Mouse (Mus musculus) MEL (cell line): ENCODE measurements around the gene Cenpt. TPM values are rescaled to one million over a fixed set of nuclear protein-coding genes. Genes with fewer than 3 reads are reported as not detected.

ENCODE experiments used
- DNase-seq: peaks from one replicate; pipeline ENCODE4 v3.0.0; 2011; ENCODE audit warnings: low read depth, low spot score
- H3K27ac ChIP-seq: 2 replicates; pipeline ENCODE4 v1.5.1; 2012; ENCODE audit warnings: low read depth, mild to moderate bottlenecking, control low read depth, low read length, moderate library complexity; ENCODE audit not compliant: control insufficient read depth
- H3K27me3 ChIP-seq, 2 experiments: fragments of 150-350 bp in 1 of 2; sonication (generic) in 1 of 2; 2 replicates each; pipeline ENCODE4 v1.6.1; 2012; ENCODE audit warnings: low read length in 2 of 2, mild to moderate bottlenecking in 2 of 2, improper control_type of control experiment in 1 of 2, moderate library complexity in 1 of 2; ENCODE audit not compliant: insufficient read depth in 2 of 2, control insufficient read depth in 1 of 2
- H3K36me3 ChIP-seq, 2 experiments: 2 replicates each; pipeline ENCODE4 v1.6.1; 2012 to 2014; ENCODE audit warnings: low read length in 2 of 2, improper control_type of control experiment in 1 of 2, inconsistent platforms in 1 of 2, mild to moderate bottlenecking in 1 of 2; ENCODE audit not compliant: insufficient read depth in 2 of 2, control insufficient read depth in 1 of 2
- H3K4me1 ChIP-seq, 2 experiments: fragments of 150-350 bp in 1 of 2; sonication (generic) in 1 of 2; 2 replicates each; pipeline ENCODE4 v1.6.1; 2012; ENCODE audit warnings: low read length in 2 of 2, improper control_type of control experiment in 1 of 2, mild to moderate bottlenecking in 1 of 2; ENCODE audit not compliant: insufficient read depth in 2 of 2, control insufficient read depth in 1 of 2
- H3K4me3 ChIP-seq, 2 experiments: fragments of 150-350 bp in 1 of 2; sonication (generic) in 1 of 2; 2 replicates each; pipeline ENCODE4 v1.5.1; 2012; ENCODE audit warnings: low read depth in 2 of 2, low read length in 2 of 2, mild to moderate bottlenecking in 2 of 2, moderate library complexity in 2 of 2, control low read depth in 1 of 2, improper control_type of control experiment in 1 of 2; ENCODE audit not compliant: control insufficient read depth in 1 of 2, insufficient read depth in 1 of 2
- H3K79me2 ChIP-seq: 2 replicates; pipeline ENCODE4 v1.6.1; 2012; ENCODE audit warnings: mild to moderate bottlenecking, low read length, moderate library complexity; ENCODE audit not compliant: control insufficient read depth, poor library complexity, insufficient read depth
- H3K9ac ChIP-seq: 2 replicates; pipeline ENCODE4 v1.6.1; 2012; ENCODE audit warnings: low read depth, mild to moderate bottlenecking, control low read depth, low read length, moderate library complexity; ENCODE audit not compliant: control insufficient read depth, poor library complexity, severe bottlenecking
- H3K9me3 ChIP-seq: fragments of 150-350 bp; sonication (generic); replicated peaks from 2 replicates; pipeline ENCODE4 v1.6.1; 2012; ENCODE audit warnings: mild to moderate bottlenecking, low read length, improper control_type of control experiment, moderate library complexity; ENCODE audit not compliant: insufficient read depth
- ELF1 ChIP-seq: IDR thresholded peaks from 2 replicates; pipeline ENCODE4 v1.6.1; 2014; ENCODE audit warnings: low read depth, mild to moderate bottlenecking, inconsistent platforms, low read length, improper control_type of control experiment, moderate library complexity
- EP300 ChIP-seq, 2 experiments: IDR thresholded peaks; 2 replicates each; pipeline ENCODE4 v1.6.1; 2011; ENCODE audit warnings: improper control_type of control experiment in 2 of 2, low read length in 2 of 2, low read depth in 1 of 2, mild to moderate bottlenecking in 1 of 2
- ETS1 ChIP-seq: IDR thresholded peaks from 2 replicates; pipeline ENCODE4 v1.6.1; 2012; ENCODE audit warnings: low read depth, mild to moderate bottlenecking, inconsistent platforms, low read length, improper control_type of control experiment, moderate library complexity
- GATA1 ChIP-seq: IDR thresholded peaks from 2 replicates; pipeline ENCODE4 v1.6.1; 2011; ENCODE audit warnings: low read depth, low read length, improper control_type of control experiment
- HCFC1 ChIP-seq: IDR thresholded peaks from 2 replicates; pipeline ENCODE4 v1.6.1; 2012; ENCODE audit warnings: low read depth, mild to moderate bottlenecking, inconsistent platforms, low read length, improper control_type of control experiment, moderate library complexity
- MAZ ChIP-seq: IDR thresholded peaks from 2 replicates; pipeline ENCODE4 v1.6.1; 2012; ENCODE audit warnings: low read depth, mild to moderate bottlenecking, inconsistent platforms, low read length, improper control_type of control experiment
- MEF2A ChIP-seq: IDR thresholded peaks from 2 replicates; pipeline ENCODE4 v1.6.1; 2014; ENCODE audit warnings: low read depth, mild to moderate bottlenecking, inconsistent platforms, low read length, improper control_type of control experiment; ENCODE audit not compliant: poor library complexity, insufficient replicate concordance, severe bottlenecking; ENCODE audit errors: extremely low read depth
- MXI1 ChIP-seq: IDR thresholded peaks from 2 replicates; pipeline ENCODE4 v1.6.1; 2011; ENCODE audit warnings: mild to moderate bottlenecking, low read depth, low read length, improper control_type of control experiment
- MYB ChIP-seq: IDR thresholded peaks from 2 replicates; pipeline ENCODE4 v1.6.1; 2011; ENCODE audit warnings: mild to moderate bottlenecking, low read depth, low read length, improper control_type of control experiment
- MYC ChIP-seq: IDR thresholded peaks from 2 replicates; pipeline ENCODE4 v1.6.1; 2011; ENCODE audit warnings: low read depth, mild to moderate bottlenecking, low read length, improper control_type of control experiment, moderate library complexity
- NELFE ChIP-seq: IDR thresholded peaks from 2 replicates; pipeline ENCODE4 v1.6.1; 2011; ENCODE audit warnings: low read depth, low read length, improper control_type of control experiment
- RCOR1 ChIP-seq: IDR thresholded peaks from 2 replicates; pipeline ENCODE4 v1.6.1; 2012; ENCODE audit warnings: low read depth, mild to moderate bottlenecking, inconsistent platforms, low read length, improper control_type of control experiment
- SIN3A ChIP-seq: IDR thresholded peaks from 2 replicates; pipeline ENCODE4 v1.6.1; 2012; ENCODE audit warnings: low read length, improper control_type of control experiment, inconsistent platforms
- TAL1 ChIP-seq: IDR thresholded peaks from 2 replicates; pipeline ENCODE4 v1.6.1; 2012; ENCODE audit warnings: mild to moderate bottlenecking, inconsistent platforms, low read length, moderate library complexity, mixed read lengths
- TBP ChIP-seq: IDR thresholded peaks from 2 replicates; pipeline ENCODE4 v1.8.0; 2011; ENCODE audit warnings: low read depth, low read length, improper control_type of control experiment
- TCF12 ChIP-seq: IDR thresholded peaks from 2 replicates; pipeline ENCODE4 v1.6.1; 2014; ENCODE audit warnings: low read depth, mild to moderate bottlenecking, inconsistent platforms, low read length, improper control_type of control experiment, moderate library complexity
- USF2 ChIP-seq, 2 experiments: IDR thresholded peaks; 2 replicates each; pipeline ENCODE4 v1.6.1; 2011 to 2012; ENCODE audit warnings: improper control_type of control experiment in 2 of 2, low read length in 2 of 2, borderline replicate concordance in 1 of 2, inconsistent platforms in 1 of 2, low read depth in 1 of 2, mild to moderate bottlenecking in 1 of 2; ENCODE audit not compliant: insufficient read depth in 1 of 2
- ZC3H11A ChIP-seq: IDR thresholded peaks from 2 replicates; pipeline ENCODE4 v1.6.1; 2012; ENCODE audit warnings: low read depth, mild to moderate bottlenecking, inconsistent platforms, low read length, improper control_type of control experiment
- polyA plus RNA-seq, 2 experiments: library from polyadenylated mRNA; stranded (reverse) in 1 of 2; unstranded in 1 of 2; fragments of >175 nt in 1 of 2; fragments of >200 nt in 1 of 2; gene quantifications; 2 replicates each; pipeline versions ENCODE4 v1.2.1 to v1.2.4; 2012; ENCODE audit warnings: low replicate concordance in 2 of 2, low read depth in 1 of 2; ENCODE audit not compliant: insufficient read length in 2 of 2, insufficient read depth in 1 of 2, missing spikeins in 1 of 2
- total RNA-seq: library from RNA; depleted of rRNA; stranded (reverse); fragments of 300-350 nt; gene quantifications from 2 replicates; pipeline ENCODE4 v1.2.3, GENCODE M21; 2012

Cenpt gene
- total and polyA plus RNA-seq, 3 experiments, result 14.2 to 26.5 TPM; not detected in 1

DNA sequence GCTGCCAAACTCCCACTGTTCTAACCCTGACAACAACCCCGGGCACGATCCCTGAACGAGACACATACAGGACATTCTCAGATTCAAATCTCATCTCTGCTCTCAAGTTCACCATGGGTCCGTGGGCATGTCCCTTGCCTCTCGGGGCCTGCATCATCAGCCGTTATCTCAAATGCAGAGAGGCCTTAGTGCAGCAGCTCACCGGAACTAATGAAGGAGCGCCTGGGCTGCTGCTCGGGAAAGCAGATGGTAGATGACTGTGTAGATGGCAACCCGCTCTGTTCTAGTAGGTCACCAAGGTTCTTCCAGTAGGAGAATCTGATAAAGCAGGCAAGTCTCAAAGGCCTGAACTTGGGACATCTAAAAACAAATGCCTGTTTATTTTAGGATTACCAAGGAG, 42.0 kb downstream of the Cenpt start:
- Histone ChIP-seq H3K4me1 (peaks cover 38 to 46% of the 10 kb centered on the region in 2 experiments), H3K9ac (0 out of 2 replicates have a peak overlapping the region, but pooled peaks have one; percentile 3), H3K36me3 (peaks cover 1 to 56% of the 10 kb centered on the region in 2 experiments; a peak in 3 of 4 replicates), H3K79me2 (peaks cover 3% of the 10 kb centered on the region; the same call in 1 of the 2 replicates), H3K27me3 (no peaks in the 10 kb centered on the region), H3K9me3 (no peaks in the 10 kb centered on the region), H3K27ac (peak overlapping the region; percentile 83), H3K4me3 (peak overlapping the region in 1 of 2 experiments; percentile 5; a peak in 1 of 4 replicates)
- TF ChIP-seq ETS1, result peak; percentile 17; the same call in 1 of the 2 replicates
- peak; percentile 51; the same call in 1 of the 2 replicates for TF ChIP-seq GATA1
- no peak for TF ChIP-seq NELFE
- peak; percentile 61 for DNase-seq

DNA sequence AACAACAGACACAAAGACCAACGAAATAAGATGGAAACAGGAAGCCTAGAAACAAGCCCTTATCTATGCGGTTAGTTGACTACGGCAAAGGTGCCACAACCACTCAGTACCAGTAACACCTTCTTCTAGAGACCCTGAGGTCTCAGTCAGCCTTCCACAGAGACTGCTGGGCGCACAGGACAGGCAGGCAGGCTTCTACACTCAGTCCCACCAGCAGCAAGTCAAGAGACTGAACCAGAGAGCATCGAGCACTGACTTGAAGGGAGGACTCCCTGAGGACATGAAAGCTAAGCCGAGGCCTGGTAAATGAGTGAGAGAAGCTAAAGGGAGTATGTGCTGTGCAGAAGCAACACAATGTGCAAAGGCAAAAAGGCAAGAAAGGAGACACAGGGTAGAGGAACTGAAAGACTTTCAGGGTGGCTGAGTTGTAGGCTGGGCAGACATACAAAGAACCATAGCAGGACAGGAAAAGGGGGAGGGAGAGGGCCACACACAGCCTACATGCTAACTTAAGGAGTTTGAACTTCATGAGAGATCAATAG, 42.8 kb downstream of the Cenpt start:
- Histone ChIP-seq H3K27me3 (no peaks in the 10 kb centered on the region), H3K4me3 (peak overlapping the region in 1 of 2 experiments; percentile 14; a peak in 2 of 4 replicates), H3K9me3 (no peaks in the 10 kb centered on the region)
- TF ChIP-seq ELF1 (0 out of 2 replicates have a peak, but pooled peaks have one; percentile 29), TBP (peak; percentile 62), MYC (no peak), TAL1 (0 out of 2 replicates have a peak, but pooled peaks have one; percentile 5), RCOR1 (no peak; the same call in 1 of the 2 replicates), MYB (no peak), USF2 (IDR thresholded peaks at IDR 0.05; ENCODE audit: borderline replicate concordance in 1 of 2, insufficient read depth in 1 of 2, low read depth in 1 of 2, low read length in 2 of 2) (no peak), GATA1 (peak; percentile 86), MAZ (no peak), MEF2A (no peak), ETS1 (peak; percentile 44; the same call in 1 of the 2 replicates), NELFE (no peak), TCF12 (0 out of 2 replicates have a peak, but pooled peaks have one; percentile 14), SIN3A (peak; percentile 52; the same call in 1 of the 2 replicates), MXI1 (peak; percentile 41; the same call in 1 of the 2 replicates), ZC3H11A (no peak), HCFC1 (0 out of 2 replicates have a peak, but pooled peaks have one; percentile 32), EP300 (IDR thresholded peaks at IDR 0.05; ENCODE audit: low read depth in 1 of 2, low read length in 2 of 2) (peak; percentile 71 to 72; a peak in 3 of 4 replicates)
- TF ChIP-seq, all 39 proteins: peak for 10
- DNase-seq, result peak; percentile 78
- peaks cover 35 to 46% of the 10 kb centered on the region in 2 experiments for H3K4me1 ChIP-seq
- H3K9ac ChIP-seq, result peak overlapping the region; percentile 40
- H3K79me2 ChIP-seq, result peaks cover 3% of the 10 kb centered on the region; the same call in 1 of the 2 replicates
- peaks cover 0 to 56% of the 10 kb centered on the region in 2 experiments; a peak in 2 of 4 replicates for H3K36me3 ChIP-seq
- H3K27ac ChIP-seq, result peak overlapping the region; percentile 83
